Mouse (Mus musculus) lung, postnatal 14 days (tissue): ENCODE data around the gene Ncf2.

ENCODE experiments used
- DNase-seq: peaks from one replicate; pipeline ENCODE4 v3.0.0; 2021

Ncf2 gene

DNA sequence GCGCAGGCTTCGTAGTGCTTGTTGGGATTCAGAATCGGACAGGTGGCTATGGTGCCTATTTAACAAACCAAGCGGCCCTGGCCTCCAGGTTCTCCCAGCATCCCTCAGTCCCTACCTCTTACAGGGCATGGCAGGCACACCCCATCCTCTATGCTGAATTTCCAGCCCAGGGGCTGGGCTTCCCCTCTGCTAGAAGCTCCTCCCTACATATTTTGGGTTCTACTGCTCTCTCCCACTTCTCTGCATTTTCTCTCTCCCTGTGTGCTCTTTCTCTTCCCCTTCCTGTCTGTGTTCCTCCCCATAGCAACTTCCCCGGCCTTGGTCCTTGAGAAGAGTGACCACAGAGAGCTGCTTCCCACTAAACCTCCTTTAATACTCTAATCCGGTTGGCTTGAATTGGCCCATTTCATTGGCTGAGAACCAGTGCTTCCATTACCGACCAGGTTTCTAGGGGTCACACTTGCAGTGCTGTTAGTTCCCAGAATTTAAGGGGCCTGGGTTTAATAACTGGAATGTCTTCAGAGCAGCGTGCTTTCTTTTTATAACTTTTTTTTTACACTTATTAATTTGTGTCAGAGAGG, 3.2 kb upstream of the Ncf2 start:
- DNase-seq: no peak

DNA sequence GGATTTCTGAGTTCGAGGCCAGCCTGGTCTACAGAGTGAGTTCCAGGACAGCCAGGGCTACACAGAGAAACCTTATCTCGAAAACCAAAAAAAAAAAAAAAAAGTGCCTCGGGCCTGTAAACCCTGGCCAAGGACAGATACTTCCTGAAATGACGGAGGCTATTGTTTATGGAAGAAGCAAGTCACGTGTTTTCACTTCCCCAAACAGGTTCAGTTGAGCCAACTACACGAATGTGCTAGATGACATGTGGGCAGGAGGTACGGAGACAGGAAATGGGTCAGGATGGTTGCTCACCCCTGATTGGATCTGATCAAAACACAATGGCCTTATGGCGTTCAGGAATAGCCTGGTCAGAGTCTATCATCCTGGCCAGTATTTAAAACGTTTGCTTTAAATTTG, 1.9 kb upstream of the Ncf2 start:
- no peak for DNase-seq

DNA sequence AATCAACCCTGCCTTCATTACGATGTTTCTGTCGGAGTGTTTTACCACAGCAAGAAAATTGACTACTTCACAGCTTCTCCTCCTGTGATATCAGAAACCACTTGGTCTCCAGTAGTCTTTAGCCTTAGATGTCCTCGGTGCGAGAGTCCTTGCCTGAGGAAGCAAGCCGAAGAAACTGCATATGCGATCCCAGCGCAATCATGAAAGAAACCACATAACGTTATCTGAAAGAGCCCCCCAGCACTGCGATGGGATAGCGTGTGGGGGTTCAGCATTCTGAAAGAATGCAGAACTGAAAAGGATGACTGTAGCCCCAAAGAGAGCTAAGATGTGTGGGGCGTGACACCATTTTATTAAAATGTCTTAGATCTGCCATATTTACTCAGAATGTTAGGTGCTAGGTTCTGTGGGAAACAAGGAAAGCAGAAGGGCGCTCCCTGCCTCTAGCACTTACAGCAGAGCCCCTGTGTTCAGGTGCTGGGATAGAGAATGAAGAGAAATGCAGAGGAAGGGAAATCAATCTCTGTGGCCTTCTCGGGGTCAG, 711 bp downstream of the Ncf2 start:
- no peak for DNase-seq

DNA sequence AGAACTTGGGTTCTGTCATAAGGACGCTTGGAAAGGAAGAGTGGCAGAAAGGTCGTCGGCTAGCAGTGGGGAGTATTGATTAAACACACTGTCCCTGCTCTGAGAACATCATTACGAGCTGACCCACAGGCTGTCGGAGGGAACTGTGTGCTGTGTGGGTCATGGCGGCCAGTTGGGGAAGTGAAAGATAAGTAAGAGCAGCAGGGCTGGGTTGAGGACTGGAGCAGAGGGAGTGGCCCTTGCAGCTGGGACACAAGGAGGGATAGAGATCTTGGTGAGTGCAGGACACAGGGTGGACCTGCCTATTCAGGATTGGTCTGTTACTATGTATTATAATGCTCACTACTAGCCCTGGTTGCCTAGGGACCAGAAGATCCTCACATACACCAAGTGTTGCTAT, 4.9 kb downstream of the Ncf2 start:
- DNase-seq: no peak

DNA sequence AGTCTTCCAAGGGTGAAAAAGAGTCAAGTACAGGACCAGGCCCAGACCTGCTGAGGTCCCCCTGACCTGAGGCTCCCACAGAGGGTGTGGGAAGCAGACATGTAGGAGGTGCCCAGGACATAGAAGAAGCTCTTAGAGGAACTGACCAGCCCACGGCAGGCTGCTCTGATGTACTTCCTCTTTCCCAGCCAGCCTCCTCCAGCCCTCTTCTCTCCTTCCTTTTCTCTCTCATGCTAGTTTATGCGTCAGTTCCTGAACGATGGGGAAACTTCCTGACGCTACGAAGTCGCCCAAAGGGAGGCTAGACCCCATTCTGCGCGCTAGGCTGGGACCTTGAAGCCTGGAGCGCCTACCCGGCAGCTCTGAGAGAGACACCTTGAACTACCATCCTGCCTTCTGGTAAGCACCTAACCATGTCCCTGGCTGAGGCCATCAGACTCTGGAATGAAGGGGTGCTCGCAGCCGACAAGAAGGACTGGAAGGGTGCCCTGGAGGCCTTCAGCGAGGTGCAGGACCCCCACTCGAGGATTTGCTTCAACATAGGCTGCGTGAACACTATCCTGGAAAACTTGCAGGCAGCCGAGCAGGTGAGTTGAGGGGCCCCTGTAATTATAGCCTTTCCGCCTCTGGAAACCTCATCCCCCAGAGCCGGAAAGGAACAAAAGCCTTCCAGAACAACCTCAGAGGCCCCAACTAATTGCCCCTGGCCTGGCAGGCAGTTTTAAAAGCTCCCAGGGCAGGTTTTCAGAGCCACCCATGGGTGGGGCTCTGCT, 7.8 kb downstream of the Ncf2 start:
- no peak for DNase-seq

DNA sequence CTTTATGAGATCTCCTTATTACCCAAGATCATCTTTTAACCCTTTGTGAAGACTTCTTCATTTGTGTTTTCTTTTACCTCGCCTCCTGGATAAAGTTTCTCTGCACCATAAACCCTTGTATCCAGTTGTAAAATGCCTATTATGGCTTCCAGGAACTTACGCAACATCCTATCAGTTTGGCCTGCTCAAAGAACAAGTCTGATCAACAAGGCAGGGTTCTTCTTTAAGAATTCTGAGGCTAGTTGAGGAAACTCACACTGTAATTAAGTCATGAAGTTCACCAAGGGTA, 8.3 kb downstream of the Ncf2 start:
- no peak for DNase-seq

DNA sequence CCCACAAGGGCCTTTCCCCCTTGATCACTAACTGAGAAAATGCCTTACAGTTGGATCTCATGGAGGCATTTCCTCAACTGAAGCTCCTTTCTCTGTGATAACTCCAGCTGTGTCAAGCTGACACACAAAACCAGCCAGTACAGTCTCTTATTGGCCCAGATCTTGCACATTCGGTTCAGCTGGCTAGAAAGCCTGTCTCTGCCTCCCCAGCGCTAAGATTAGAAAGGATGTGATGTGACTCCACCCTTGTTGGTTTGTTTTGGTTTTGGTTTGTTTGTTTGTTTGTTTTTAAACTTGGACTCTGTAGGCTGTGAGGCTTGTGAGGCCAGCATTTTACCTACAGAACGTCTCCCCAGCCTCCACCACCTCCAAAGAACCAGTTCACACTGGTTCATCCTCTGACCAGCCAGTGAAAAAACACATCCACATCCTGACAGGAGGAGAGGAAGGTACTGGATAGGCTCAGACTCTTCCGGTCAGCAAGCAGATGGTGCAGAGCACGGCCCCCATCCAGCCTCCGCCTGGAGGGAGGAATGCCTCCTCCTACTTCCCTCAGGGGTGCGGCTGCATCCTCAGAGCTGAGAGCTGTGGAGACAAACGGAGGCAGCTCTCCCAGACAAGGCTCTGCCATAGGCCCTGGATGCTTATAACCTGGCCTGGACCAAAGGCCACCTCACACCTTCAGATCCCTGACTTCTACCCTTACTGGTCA, 9.7 kb downstream of the Ncf2 start:
- DNase-seq: no peak

DNA sequence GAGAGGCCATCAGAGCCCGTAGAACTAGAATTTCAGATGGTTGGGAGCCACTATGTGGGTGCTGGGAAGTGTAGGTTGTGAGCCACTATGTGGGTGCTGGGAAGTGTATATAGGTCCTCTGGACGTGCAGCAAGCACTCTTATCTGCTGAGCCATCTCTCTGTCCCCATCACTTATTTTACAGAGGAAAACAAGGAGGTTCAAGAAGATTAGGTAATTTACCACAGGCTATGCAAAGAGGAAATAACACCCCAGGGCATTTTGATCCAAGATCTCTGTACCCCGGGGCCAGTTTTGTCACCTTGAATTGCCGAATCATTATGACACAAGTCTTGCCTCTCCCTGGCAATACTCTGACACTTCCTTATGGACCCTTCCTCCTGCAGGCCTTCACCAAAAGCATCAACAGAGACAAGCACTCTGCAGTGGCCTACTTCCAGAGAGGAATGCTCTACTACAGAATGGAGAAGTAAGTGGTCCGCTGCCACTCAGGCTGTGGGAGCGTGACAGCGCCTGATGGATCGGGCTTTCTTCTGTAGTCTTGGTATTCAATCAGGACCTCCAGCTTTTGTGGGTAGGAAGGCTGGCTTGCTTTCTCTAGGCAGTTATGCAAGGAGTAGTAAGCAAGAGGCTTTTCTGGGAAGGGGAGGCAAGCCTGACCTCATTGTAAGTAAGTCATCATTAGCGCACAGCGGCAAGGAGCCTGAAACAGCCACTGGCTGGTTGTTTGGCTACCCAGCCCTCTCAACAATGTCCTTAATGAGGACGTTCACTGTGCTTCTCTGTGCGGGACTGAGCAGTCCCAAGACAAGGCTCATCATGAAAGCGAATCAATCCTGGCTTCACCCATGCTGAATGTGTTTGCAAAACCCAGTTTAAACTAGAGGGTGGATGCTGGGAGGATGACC, 10.8 kb downstream of the Ncf2 start:
- no peak for DNase-seq

DNA sequence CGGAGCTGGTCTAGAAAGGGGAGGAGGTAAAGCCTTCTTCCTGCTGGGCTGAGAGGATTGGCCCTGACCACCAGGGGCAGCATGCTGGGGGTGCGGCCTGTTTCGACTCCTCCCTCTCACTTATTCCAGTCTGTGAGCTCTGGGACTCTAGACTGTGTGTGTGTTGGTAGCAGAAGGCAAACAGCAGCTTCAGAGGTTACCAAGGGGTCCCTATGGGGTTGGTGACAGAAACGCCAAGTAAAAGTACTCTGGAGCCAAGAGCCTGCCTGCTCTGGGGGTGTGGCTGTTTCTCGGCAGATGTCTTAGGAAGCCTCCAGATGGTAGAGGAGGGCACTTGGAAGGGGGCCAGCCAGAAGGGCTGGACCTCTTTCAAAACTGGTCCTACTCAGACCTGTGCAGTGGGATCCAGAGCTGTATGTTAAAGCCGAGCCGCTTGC, 15.3 kb downstream of the Ncf2 start:
- peak; percentile 40 for DNase-seq

DNA sequence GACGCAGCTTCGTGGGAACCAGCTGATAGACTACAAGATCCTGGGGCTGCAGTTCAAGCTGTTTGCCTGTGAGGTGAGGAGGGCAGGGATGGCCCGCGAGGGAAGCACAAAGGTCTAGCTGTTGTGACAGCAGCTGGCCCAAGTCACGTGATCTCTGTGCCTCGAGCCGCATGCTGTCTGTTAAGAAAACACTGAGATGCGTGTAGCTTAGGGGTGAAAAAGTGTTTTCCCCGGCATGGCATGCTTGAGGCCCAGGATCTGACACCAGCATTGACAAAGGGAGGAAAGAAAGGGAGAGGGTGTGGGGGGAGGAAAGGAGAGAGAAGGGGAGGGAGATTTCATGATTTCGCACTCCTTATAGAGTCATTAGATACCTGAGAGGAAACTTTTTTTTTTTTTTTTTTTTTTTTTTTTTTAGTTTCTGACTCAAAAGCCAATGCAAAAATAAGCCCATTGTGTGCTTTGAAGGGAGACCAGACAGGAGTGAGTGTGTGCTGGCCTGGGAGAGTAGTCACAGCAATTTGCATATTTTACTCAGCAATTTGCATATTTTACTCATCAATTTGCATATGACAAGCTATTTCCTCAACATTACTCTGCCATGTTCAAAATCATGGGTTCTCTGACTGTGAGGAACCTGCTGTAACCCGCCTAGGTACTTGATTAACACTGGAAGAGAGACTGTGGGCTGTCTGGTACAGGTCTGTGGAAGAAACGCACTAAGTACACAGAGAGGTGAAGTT, 17.2 kb downstream of the Ncf2 start:
- DNase-seq: no peak

DNA sequence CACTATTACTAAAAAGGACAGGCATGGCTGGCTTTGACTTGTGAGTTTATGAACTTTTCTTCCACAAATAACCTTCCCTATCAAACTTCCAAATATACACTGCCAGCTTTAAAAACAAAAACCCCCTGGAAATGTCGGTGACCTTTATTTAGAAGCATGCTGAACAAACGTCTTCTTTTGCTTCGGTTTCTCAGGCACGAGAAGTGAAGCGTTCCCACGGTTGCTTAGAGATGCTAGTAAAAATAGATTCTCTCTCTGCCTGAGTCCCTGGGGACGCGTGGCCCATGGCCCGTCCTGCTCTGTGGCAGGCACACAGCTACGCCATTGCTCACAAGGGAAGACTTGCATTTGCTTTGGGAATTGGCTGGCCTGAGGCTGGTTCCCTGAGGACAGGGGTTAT, 17.8 kb downstream of the Ncf2 start:
- DNase-seq: peak; percentile 29

DNA sequence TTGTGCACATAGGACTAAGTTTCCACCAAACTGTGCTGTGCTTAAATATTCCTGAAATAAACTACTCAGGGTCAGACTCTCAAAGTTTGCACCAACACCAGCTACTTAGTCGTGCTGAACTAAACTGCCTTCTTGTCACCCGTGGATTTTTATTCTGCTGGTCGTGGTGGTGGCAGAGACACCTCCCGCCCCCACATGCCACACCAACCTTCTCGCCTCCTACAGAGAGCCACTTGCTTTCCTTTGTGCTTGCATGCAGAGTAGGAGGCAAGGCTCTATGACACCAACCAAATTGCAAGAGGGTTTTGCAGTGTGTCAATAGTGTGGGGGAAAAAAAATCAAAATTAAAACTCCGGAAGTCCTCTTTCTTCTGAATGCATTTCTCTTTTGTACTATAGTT, 19.6 kb downstream of the Ncf2 start:
- no peak for DNase-seq

DNA sequence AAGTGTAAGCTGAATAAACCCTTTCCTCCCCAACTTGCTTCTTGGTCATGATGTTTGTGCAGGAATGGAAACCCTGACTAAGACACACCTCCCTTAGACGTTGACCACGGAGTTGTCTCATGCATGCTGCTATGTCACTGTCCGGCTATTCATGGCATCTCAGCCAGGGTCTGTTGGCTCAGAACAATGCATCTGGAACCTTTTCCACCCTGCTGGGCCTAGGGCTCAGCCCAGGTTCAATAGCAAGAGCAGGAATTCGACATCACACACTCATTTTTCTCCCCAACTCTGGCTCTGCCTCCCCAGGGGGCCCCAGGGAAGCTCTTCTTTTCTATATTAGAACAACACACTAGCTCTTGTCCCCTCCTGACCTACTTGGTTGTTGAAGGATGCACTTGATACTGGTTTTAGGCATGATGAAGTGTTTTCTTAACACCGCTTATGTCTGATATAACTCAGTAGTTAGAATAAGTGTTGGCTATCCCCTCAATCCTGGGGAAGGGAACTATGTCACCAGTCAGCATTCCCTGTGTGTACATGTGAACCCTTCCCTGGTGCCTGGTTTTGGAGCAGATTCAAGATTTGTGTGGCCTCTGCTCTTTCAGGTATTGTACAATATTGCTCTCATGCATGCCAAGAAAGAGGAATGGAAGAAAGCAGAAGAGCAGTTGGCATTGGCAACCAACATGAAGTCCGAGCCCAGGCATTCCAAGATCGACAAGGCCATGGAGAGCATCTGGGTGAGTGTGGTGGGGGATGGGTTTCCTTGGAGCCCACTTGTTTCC, 21.1 kb downstream of the Ncf2 start:
- no peak for DNase-seq

DNA sequence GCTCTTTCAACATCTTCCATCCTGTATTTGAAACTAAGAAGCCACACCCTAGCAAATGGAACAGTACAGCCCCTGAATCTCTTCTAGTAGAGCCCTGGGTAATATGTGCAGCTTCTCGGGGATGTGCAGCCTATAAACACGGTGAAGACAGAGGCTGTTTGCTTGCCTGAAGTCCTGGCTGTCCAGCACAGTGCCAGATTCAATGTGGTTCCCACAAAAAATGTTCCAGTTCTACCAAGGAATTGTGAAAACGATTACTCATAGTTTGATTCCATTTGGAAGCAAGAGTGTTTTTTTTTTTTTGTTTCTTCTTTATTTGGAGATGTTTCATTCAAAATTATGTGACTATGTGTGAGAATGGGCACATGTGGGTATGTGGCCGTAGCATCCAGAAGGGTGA, 21.8 kb downstream of the Ncf2 start:
- no peak for DNase-seq

DNA sequence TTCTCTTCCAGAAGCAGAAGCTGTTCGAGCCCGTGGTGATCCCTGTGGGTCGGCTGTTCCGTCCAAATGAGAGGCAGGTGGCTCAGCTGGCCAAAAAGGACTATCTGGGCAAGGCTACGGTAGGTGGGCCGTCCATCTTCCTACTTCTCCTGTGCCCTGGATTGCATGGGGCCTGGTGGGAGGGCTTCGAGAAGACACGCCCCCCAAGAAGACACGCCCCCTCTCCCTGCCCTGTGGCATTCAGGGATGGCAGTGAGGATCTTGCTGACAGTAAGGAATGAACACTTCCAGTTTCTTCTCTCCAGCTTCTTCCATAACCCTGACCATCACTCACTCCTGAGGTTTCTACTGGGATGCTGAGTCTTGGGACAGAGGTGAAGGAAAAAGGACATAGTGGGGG, 24.2 kb downstream of the Ncf2 start:
- no peak for DNase-seq

DNA sequence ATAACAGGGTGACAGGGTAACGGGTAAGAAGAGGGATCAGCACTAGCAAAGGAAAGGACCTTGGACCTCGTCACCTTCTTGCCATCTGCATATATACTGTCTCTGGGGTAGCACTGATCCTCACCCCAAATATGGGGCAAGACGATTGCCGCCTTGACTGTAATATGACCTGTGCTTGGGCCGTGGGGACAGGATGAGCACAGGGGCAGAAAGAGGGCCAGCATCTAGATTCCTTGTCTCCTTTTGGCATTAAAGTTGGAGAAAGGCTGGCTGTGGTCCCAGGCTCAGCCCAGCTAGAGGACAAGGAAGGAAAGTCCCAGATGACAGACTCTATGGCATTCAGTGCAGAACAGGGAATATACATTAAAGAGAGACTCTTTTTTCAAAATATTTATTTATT, 26.5 kb downstream of the Ncf2 start:
- DNase-seq: no peak

DNA sequence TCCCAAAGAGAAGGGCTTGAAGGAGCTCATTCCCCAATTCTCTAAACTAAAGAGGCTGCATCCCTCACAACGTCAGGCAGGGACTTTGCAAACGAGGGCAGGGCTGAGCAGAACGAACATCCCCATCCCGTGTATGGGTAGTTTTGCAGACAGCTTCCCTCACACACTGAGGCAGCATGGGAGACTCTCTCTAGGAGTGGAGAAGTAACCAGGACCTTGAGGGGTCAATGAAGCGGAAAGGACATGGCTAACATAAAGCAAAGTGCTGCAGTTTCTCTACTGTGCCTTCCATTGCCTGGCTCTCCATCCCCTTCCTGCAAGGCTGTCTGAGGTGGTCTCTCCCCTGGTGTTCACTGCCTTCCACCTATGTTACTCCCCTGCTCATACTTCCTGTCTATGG, 28.2 kb downstream of the Ncf2 start:
- DNase-seq: no peak

DNA sequence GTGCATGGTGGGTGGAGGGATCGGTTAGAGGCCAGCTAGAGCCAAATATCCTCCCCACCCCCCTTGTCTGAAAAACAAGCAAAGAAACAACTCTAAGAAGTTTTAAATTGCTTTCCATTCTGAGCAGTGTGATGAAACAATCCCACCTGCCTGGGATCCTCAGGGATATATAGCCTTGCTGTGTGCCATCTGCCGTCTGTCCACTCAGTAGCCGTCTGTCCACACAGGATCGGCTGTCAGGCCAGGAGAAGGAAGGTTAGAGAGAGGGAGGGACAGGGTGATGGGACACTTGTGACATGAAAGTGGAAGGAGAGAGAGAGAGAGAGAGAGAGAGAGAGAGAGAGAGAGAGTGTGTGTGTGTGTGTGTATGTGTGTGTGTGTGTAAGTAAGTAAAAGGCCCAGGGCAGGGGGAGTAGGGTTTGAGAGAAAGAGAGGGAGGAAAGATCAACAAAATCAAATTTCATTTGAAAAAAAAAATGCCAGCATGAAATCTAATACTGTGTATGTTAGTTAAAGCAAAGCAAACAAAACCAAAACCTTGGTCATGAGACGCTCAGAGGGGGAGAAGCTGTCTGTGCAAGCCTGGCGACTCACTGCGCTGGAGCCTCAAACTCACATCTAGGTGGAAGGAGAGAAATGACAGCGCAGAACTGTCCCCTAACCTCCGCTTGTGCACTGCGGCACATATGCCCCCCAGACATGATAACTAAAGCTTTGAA, 28.8 kb downstream of the Ncf2 start:
- no peak for DNase-seq

DNA sequence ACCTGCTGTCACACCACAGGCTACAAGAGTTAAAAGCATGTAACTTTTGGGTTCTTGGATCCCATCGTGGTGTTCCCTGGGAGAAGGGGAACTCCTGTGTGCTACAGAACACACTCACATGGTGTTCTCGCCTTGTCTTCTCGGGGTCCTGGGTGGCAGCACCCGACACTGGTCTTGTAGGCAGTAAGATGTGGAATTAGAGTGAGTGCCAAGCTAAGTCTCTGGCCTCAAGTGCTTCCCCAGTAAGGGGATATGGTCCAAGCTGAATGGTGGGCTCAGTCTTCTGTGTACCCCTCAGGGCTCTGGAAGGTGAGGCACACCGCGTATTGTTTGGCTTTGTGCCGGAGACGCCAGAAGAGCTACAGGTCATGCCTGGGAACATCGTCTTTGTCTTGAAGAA, 30.1 kb downstream of the Ncf2 start:
- DNase-seq: no peak

DNA sequence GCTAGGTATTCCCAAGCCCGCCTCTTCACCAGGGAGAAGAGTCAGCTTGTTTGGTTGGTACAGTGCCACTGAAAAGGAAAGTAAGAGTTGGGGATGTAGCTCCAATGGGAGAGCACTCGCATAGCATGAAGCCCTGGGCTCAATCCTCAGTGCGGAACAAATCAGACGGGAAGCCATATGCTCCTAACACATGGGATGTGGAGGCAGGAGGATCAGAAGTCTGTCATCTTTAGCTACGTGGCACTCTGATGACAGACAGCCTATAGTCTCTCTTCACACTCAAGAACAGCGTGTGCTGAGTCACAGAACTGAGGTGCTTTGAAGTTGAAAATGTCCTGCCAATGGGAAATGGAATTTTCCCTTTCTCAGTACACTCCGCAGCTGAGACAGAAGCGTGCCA, 31.0 kb downstream of the Ncf2 start:
- no peak for DNase-seq

DNA sequence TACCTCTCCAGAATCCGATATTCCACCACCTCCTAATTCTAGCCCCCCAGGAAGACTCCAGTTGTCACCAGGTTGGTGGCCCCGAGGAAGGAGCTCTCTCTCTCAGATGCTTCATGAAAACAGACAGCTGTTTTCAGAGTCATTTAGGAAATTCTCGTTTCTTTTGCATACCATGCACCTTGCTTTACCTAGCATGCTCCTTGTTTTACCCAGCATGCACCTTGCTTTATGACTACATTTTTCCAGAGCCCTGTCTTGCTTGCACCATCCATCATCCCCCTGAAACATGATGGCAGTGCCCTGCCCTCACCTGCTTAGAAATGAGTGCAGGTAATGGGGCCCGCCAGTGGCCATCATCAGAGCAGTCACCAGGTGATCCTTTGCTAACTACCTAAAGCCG, 31.6 kb downstream of the Ncf2 start:
- no peak for DNase-seq
